Mouse (Mus musculus) erythroblast, embryonic 14.5 days (primary cell): ENCODE measurements around the gene Olfr248.

Experiments used
- GATA1 ChIP-seq: IDR thresholded peaks from 2 replicates; pipeline ENCODE4 v1.6.1; 2012; ENCODE audit warnings: low read length, inconsistent platforms, mixed read lengths
- TAL1 ChIP-seq: IDR thresholded peaks from 3 replicates; pipeline ENCODE4 v1.6.1; 2012; ENCODE audit warnings: low read length, inconsistent platforms, mixed read lengths

- TF ChIP-seq GATA1 (no peak), TAL1 (no peak)
Measured at GRCm38 (mm10) chr1:174422959-174423358, 32.1 kb downstream of the Olfr248 start.
